Mouse (Mus musculus) bone marrow, adult 2 months (tissue): Measurements from ENCODE around the gene Wdr37.

Source experiments
- CTCF ChIP-seq: fragments of 200-500 bp; IDR thresholded peaks from 2 replicates; pipeline ENCODE4 v1.5.1; 2011; ENCODE audit warnings: low read length, control low read depth; ENCODE audit not compliant: control insufficient read depth, insufficient read depth
- POLR2A ChIP-seq: fragments of 200-500 bp; IDR thresholded peaks from 2 replicates; pipeline ENCODE4 v1.6.1; 2011; ENCODE audit warnings: low read depth, mild to moderate bottlenecking, control low read depth, low read length, borderline replicate concordance; ENCODE audit not compliant: control insufficient read depth

- TF ChIP-seq CTCF (no peak), POLR2A (no peak)
These were observed 18.3 kb downstream of the Wdr37 start for GRCm38 (mm10) chr13:8853424-8853823.
